Mouse (Mus musculus) neural tube, embryonic 11.5 days (tissue): Measurements from ENCODE around the gene Olfr411. TPM values are rescaled to one million over a fixed set of nuclear protein-coding genes. Genes with fewer than 3 reads are reported as not detected.
A peak's percentile ranks its signal among the peaks of the same experiment; 100 is the strongest.

ENCODE experiments used
- ATAC-seq: fragments of 200-750 bp; cut with Nextera tagmentation; 2 replicates; pipeline ENCODE4 v1.8.0; 2017; ENCODE audit warnings: moderate number of reproducible peaks, mild to moderate bottlenecking, moderate TSS enrichment, moderate library complexity; ENCODE audit not compliant: insufficient read depth, low FRiP score, low TSS enrichment
- DNase-seq: peaks from one replicate; pipeline ENCODE4 v3.0.0-alpha.2; 2015; ENCODE audit warnings: low spot score
- H3K27ac ChIP-seq: fragments of 300-500 bp; sonication (generic); 2 replicates; pipeline ENCODE4 v1.5.1; 2014; ENCODE audit warnings: low read depth, mild to moderate bottlenecking, low read length
- H3K27me3 ChIP-seq: fragments of 300-500 bp; sonication (generic); 2 replicates; pipeline ENCODE4 v1.6.1; 2014; ENCODE audit warnings: mild to moderate bottlenecking, low read length, mixed read lengths; ENCODE audit not compliant: control insufficient read depth, insufficient read depth
- H3K36me3 ChIP-seq: fragments of 300-500 bp; sonication (generic); 2 replicates; pipeline ENCODE4 v1.6.1; 2014; ENCODE audit warnings: mild to moderate bottlenecking, low read length, moderate library complexity, mixed read lengths; ENCODE audit not compliant: control insufficient read depth, insufficient read depth
- H3K4me1 ChIP-seq: fragments of 300-500 bp; sonication (generic); 2 replicates; pipeline ENCODE4 v1.6.1; 2014; ENCODE audit warnings: low read length, mixed read lengths; ENCODE audit not compliant: control insufficient read depth, insufficient read depth
- H3K4me2 ChIP-seq: fragments of 300-500 bp; sonication (generic); 2 replicates; pipeline ENCODE4 v1.6.1; 2014; ENCODE audit warnings: low read depth, mild to moderate bottlenecking, moderate library complexity
- H3K4me3 ChIP-seq: fragments of 300-500 bp; sonication (generic); 2 replicates; pipeline ENCODE4 v1.5.1; 2014; ENCODE audit warnings: low read depth, low read length
- H3K9ac ChIP-seq: fragments of 300-500 bp; sonication (generic); 2 replicates; pipeline ENCODE4 v1.6.1; 2014; ENCODE audit warnings: mild to moderate bottlenecking, low read length
- H3K9me3 ChIP-seq: fragments of 300-500 bp; sonication (generic); 2 replicates; pipeline ENCODE4 v1.6.1; 2016; ENCODE audit warnings: low read length; ENCODE audit not compliant: control insufficient read depth
- WGBS: fragments of 180-500 bp; shearing (Covaris S2); extraction: QIAGEN DNeasy Blood & Tissue Kit; methylation state at CpG from one replicate; pipeline ENCODE4 v1.1.7; 2014; 5-methylcytosine and 5-hydroxymethylcytosine counted together
- polyA plus RNA-seq: library from polyadenylated mRNA; unstranded; fragments of >200 nt; fragmentation: Nextera tagmentation; extraction: Ambion mirVana; gene quantifications from 2 replicates; pipeline ENCODE4 v1.2.1, GENCODE M21; 2014

The Olfr411 gene
- polyA plus RNA-seq, 1 experiment from 2014 or later = not detected

DNA sequence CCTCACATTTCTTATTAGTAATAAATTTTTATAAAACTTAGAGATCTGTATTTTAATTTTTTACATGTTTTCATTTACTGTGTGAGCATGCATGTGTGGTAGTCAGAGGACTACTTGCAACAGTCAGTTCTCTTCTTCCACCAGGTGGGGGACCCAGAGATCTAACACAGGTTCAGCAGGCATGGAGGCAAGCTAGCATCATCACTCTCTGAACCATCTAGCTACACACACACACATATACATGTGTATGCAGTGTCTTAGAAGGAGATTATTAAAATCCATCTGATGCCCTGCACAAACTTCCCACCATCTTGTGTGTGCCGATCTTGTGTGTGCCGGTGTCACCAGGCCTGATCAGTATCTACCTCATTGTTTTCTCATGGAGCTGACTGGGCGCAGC is 24.4 kb upstream of the Olfr411 start:
- peak; percentile 38; the same call in 1 of the 2 replicates for ATAC-seq
- Histone ChIP-seq H3K36me3 (no peaks in the 10 kb centered on the region), H3K4me1 (no peaks in the 10 kb centered on the region), H3K9ac (no peak overlapping the region), H3K4me2 (no peak overlapping the region), H3K27ac (no peak overlapping the region), H3K27me3 (no peaks in the 10 kb centered on the region), H3K4me3 (no peak overlapping the region), H3K9me3 (no peaks in the 10 kb centered on the region)
- WGBS = 85% methylated on average over 3 of the region's 3 CpGs
- peak; percentile 60 for DNase-seq

DNA sequence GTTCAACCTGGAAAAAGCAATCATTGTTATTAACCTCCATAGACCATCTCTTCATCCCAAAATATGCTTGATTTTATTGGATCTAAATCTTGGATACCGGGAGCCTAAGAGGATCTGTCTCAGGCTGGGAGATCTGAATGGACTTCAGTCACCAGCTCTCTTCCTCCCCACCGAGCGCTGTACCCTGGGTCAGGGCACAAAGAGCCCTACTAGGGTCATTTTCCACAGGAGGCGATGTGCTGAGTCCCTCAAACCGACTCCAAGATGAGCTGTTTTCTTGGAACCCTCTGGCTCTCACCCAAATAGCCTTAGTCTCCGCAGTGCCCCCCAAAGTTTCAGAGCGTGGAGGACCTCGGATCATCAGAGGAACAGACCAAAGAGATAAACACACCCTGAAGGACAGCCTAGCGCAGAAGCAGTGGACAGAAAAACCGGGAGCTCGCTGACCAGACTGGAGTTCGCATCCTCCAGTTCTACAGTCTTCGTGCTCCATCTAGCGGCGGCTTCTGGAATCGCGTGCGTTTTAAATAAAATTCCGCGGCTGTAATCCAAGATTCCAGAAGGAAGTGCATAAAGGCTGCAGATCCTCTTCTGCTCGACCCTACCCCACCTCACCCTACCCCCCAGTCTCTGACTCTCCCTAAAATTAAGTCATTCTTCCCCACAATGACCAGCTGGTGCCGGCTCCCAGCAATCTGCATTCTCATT is 19.1 kb upstream of the Olfr411 start:
- H3K36me3 ChIP-seq = no peaks in the 10 kb centered on the region
- no peaks in the 10 kb centered on the region for H3K9me3 ChIP-seq
- H3K27me3 ChIP-seq = no peaks in the 10 kb centered on the region
- WGBS = 14% methylated on average over 22 of the region's 22 CpGs
- ATAC-seq (0 out of 2 replicates have a peak, but pooled peaks have one; percentile 38), DNase-seq (peak; percentile 86)
- no peaks in the 10 kb centered on the region for H3K4me1 ChIP-seq
- H3K27ac ChIP-seq = no peak overlapping the region
- H3K4me2 ChIP-seq = no peak overlapping the region
- H3K9ac ChIP-seq = no peak overlapping the region
- no peak overlapping the region for H3K4me3 ChIP-seq

DNA sequence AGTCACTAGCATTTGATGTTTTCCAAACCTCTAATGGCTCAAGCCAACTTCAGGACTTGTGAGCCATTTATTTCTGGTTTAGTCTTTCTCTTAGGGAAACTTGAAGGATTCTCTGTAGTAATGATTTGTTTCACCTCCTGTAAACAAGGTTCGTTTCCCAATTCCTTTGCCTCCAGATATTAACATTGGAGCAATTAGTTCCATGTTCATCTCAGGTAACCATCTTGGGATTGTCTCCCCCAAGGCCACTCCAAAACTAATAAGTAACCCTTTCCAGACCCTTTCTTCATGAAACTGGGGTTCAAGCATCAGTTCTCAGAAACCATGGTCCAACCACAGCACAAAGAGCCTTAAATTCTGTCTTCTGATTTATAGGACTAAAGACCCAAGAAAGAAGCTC is 9.3 kb upstream of the Olfr411 start, which contains the start of gene Olfr412:
TSS of gene Olfr412 (plus strand) at position 301 of the 400 bp plus-strand sequence.
- 79% methylated on average over 1 of the region's 1 CpGs for WGBS
- H3K36me3 ChIP-seq = no peaks in the 10 kb centered on the region
- no peak within 1 kb of the TSS for H3K4me2 ChIP-seq
- no peak within 1 kb of the TSS for H3K9ac ChIP-seq
- H3K4me3 ChIP-seq = no peak within 1 kb of the TSS
- DNase-seq (no peak), ATAC-seq (no peak)
- no peaks in the 10 kb centered on the region for H3K4me1 ChIP-seq
- H3K9me3 ChIP-seq = no peaks in the 10 kb centered on the region
- H3K27me3 ChIP-seq = no peaks in the 10 kb centered on the region
- no peak within 1 kb of the TSS for H3K27ac ChIP-seq

DNA sequence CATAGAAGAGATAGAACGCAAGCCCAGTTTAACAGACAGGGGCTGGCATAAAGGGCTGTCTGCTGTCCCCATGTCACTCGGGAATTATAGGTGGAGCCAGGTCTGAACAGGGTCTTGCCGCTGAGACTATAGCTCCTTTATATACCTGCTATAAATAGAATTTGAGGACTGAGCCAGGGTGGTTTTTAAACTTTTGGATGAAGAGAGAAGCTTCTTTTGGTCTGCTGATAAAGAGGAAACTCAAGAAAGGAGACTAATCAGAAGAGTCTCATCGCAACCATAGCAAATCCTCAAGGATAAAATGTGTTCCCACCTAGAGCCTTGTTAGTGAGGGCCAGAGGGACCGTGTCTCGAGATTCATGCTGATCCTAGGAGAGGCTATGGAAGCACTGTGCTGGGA is 14.5 kb downstream of the Olfr411 start, which contains the start of gene Olfr410:
TSS of gene Olfr410 (minus strand) at position 101 of the 400 bp plus-strand sequence.
- no peak within 1 kb of the TSS for H3K4me2 ChIP-seq
- H3K4me1 ChIP-seq = no peaks in the 10 kb centered on the region
- H3K36me3 ChIP-seq = no peaks in the 10 kb centered on the region
- no peak for DNase-seq
- no peak within 1 kb of the TSS for H3K4me3 ChIP-seq
- 85% methylated on average over 6 of the region's 6 CpGs for WGBS
- no peak within 1 kb of the TSS for H3K27ac ChIP-seq
- H3K9ac ChIP-seq = no peak within 1 kb of the TSS
- H3K27me3 ChIP-seq = no peaks in the 10 kb centered on the region
- no peaks in the 10 kb centered on the region for H3K9me3 ChIP-seq
- ATAC-seq = no peak

DNA sequence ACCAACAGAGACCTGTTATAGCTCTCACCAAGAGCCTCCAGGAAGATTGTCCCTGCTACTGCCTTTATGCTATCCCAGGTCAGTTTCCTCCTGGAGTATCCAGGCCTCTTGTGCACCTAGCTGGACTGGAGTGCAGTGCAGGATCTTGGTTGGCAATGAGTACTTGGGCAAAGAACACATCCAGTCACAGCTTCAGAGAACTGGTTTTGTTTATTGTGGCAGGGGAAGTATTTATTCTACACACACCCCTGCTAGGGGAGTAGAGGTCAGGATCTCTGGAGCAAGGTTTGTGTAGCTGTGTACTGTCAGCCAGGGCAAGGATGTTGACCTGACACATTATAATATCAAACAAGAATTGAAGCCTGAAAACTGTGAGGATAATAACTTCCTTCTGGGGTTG is 23.7 kb downstream of the Olfr411 start:
- no peak overlapping the region for H3K4me2 ChIP-seq
- H3K9me3 ChIP-seq = no peaks in the 10 kb centered on the region
- no peaks in the 10 kb centered on the region for H3K4me1 ChIP-seq
- no peak overlapping the region for H3K4me3 ChIP-seq
- H3K27me3 ChIP-seq = no peaks in the 10 kb centered on the region
- ATAC-seq = no peak
- H3K9ac ChIP-seq = no peak overlapping the region
- no peaks in the 10 kb centered on the region for H3K36me3 ChIP-seq
- DNase-seq = no peak
- H3K27ac ChIP-seq = no peak overlapping the region

DNA sequence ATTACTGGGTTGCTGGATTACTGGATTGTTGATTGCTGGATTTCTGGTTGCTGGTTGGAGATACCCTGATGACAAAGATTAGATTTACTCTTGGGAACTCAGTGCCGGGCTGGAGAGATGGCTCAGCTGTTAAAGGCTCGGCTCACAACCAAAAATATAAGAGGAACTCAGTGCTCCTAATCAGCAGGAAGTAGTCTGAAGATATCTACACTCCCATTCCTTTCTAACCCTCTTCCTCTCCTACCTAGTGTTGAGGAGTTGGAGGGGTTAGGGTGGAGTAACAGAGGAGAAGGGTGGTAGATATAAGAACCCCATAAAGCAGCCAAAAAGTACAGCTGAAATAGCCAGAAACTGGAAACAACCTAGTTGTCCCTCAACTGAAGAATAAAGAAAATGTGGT is 26.4 kb downstream of the Olfr411 start:
- ATAC-seq (no peak), DNase-seq (no peak)
- H3K4me3 ChIP-seq = no peak overlapping the region
- 79% methylated on average over 2 of the region's 2 CpGs for WGBS
- no peaks in the 10 kb centered on the region for H3K36me3 ChIP-seq
- H3K27ac ChIP-seq = no peak overlapping the region
- 0 out of 2 replicates have a peak, but pooled peaks cover 2% of the 10 kb centered on the region for H3K9me3 ChIP-seq
- H3K9ac ChIP-seq = no peak overlapping the region
- no peak overlapping the region for H3K4me2 ChIP-seq
- no peaks in the 10 kb centered on the region for H3K27me3 ChIP-seq
- no peaks in the 10 kb centered on the region for H3K4me1 ChIP-seq

Other genes with a start within 250 kb of the Olfr411 start
- not detected in 2 replicates for gene Olfr401, start 238.9 kb downstream of the Olfr411 start, polyA plus RNA-seq
- gene Olfr402, start 199.1 kb downstream of the Olfr411 start, polyA plus RNA-seq = not detected in 2 replicates
- not detected in 2 replicates for gene Olfr403, start 166.4 kb downstream of the Olfr411 start, polyA plus RNA-seq
- gene Olfr43, start 141.3 kb downstream of the Olfr411 start, polyA plus RNA-seq = not detected in 2 replicates
- not detected in 2 replicates for gene Olfr406, start 92.8 kb downstream of the Olfr411 start, polyA plus RNA-seq
- not detected in 2 replicates for gene Olfr59, start 68.9 kb downstream of the Olfr411 start, polyA plus RNA-seq
- not detected in 2 replicates for gene Olfr410, start 14.6 kb downstream of the Olfr411 start, polyA plus RNA-seq
- gene Olfr412, start 9.4 kb upstream of the Olfr411 start, polyA plus RNA-seq = not detected in 2 replicates